Mouse (Mus musculus) heart, adult 2 months (tissue): Measurements from ENCODE around the gene Myom1.

Experiments used
- CTCF ChIP-seq: fragments of 200-600 bp; IDR thresholded peaks from 2 replicates; pipeline ENCODE4 v1.8.1; 2022; ENCODE audit warnings: antibody characterized with exemption, mild to moderate bottlenecking, moderate library complexity
- POLR2A ChIP-seq: fragments of 200-500 bp; IDR thresholded peaks from 2 replicates; pipeline ENCODE4 v1.6.1; 2011; ENCODE audit warnings: mild to moderate bottlenecking, low read depth, low read length, control low read depth; ENCODE audit not compliant: insufficient read depth

- TF ChIP-seq CTCF (no peak), POLR2A (no peak)
These were observed 21.6 kb downstream of the Myom1 start for GRCm38 (mm10) chr17:71024071-71024470.
